Mouse (Mus musculus) frontal cortex, postnatal 25 days (tissue): ENCODE data around the gene Vmn1r178.
"Not testable (repeated sequence)": the region's sequence is repeated elsewhere in the genome, so short reads cannot be mapped to it uniquely, and the experiment has no call there.

Source experiments
- DNase-seq, 2 experiments: peaks; one replicate each; pipeline ENCODE4 v3.0.0; 2022; ENCODE audit warnings: low spot score in 2 of 2

Gene Vmn1r178

GRCm38 (mm10) chr7:23891709-23892108, at the start of gene Vmn1r178:
Gene Vmn1r178 (plus strand): TSS chr7:23892009.
- DNase-seq, result no peak

- DNase-seq, result not testable (repeated sequence)
Observed at GRCm38 (mm10) chr7:23866349-23866748, 25.5 kb upstream of the Vmn1r178 start, which contains the start of gene Vmn1r177. Gene Vmn1r177 (minus strand): TSS chr7:23866449.

- not testable (repeated sequence) for DNase-seq
Observed at GRCm38 (mm10) chr7:23876918-23877317, 14.9 kb upstream of the Vmn1r178 start.

- DNase-seq, result no peak
Observed at GRCm38 (mm10) chr7:23926678-23927077, 34.9 kb downstream of the Vmn1r178 start, which contains the start of gene Vmn1r179. Gene Vmn1r179 (plus strand): TSS chr7:23926978.
